Mouse (Mus musculus) monocyte, adult 5-6 weeks (primary cell): ENCODE results near the gene Pcmtd2. TPM values are rescaled to one million over a fixed set of nuclear protein-coding genes. Genes with fewer than 3 reads are reported as not detected.

Experiments
- total RNA-seq: library from RNA; stranded (forward); fragments of 200-1000, 200-491, 200-594 nt; gene quantifications from 3 replicates; pipeline ENCODE4 v1.2.3, GENCODE M21; 2017

Gene Pcmtd2
- total RNA-seq, 1 experiment from 2014 or later = 27.3 TPM

Other genes with a start within 250 kb of the Pcmtd2 start
- 65.7 to 104 TPM (median 96.6 TPM) in 3 replicates for gene Prpf6, start 246.0 kb upstream of the Pcmtd2 start, total RNA-seq
- 6.6 to 20.6 TPM (median 10.2 TPM) in 3 replicates for gene Zfp512b, start 245.1 kb upstream of the Pcmtd2 start, total RNA-seq
- gene Samd10, start 238.6 kb upstream of the Pcmtd2 start, total RNA-seq = 1.5 to 5.5 TPM (median 4.5 TPM) in 3 replicates
- gene Gm29797, start 180.8 kb upstream of the Pcmtd2 start, total RNA-seq = not detected in 3 replicates
- not detected in 3 replicates for gene Sox18, start 166.2 kb upstream of the Pcmtd2 start, total RNA-seq
- gene Tcea2, start 157.5 kb upstream of the Pcmtd2 start, total RNA-seq = 3.8 to 20.0 TPM (median 10.0 TPM) in 3 replicates
- 102 to 134 TPM (median 128 TPM) in 3 replicates for gene Rgs19, start 143.9 kb upstream of the Pcmtd2 start, total RNA-seq
- gene Lkaaear1, start 139.4 kb upstream of the Pcmtd2 start, total RNA-seq = not detected in 3 replicates
- gene Oprl1, start 122.8 kb upstream of the Pcmtd2 start, total RNA-seq = 0.19 TPM in 1 of 3 replicates, not detected in the others
- gene Myt1, start 74.5 kb upstream of the Pcmtd2 start, total RNA-seq = 0.29 TPM in 1 of 3 replicates, not detected in the others
- 20.3 to 27.7 TPM (median 24.9 TPM) in 3 replicates for gene Polr3k, start 26.5 kb downstream of the Pcmtd2 start, total RNA-seq
- gene Gm14496, start 153.3 kb downstream of the Pcmtd2 start, total RNA-seq = not detected in 3 replicates